Mouse (Mus musculus): ENCODE data around the gene Ash1l. TPM values are rescaled to one million over a fixed set of nuclear protein-coding genes. Genes with fewer than 3 reads are reported as not detected.

Gene Ash1l
- polyA plus RNA-seq, 1 experiment, result 14.2 TPM

Other genes starting within 250 kb of the Ash1l start
- gene Rit1, start 233.8 kb upstream of the Ash1l start, polyA plus RNA-seq (2012; ENCODE audit: insufficient read depth, insufficient read length, missing spikeins), result 22.5 and 27.8 TPM in 2 replicates
- gene Syt11, start 175.5 kb upstream of the Ash1l start, polyA plus RNA-seq (2012; ENCODE audit: insufficient read depth, insufficient read length, missing spikeins), result 3.3 and 6.7 TPM in 2 replicates
- 6.3 and 9.2 TPM in 2 replicates for gene Gon4l, start 115.4 kb upstream of the Ash1l start, polyA plus RNA-seq (2012; ENCODE audit: insufficient read depth, insufficient read length, missing spikeins)
- gene Msto1, start 36.6 kb upstream of the Ash1l start, polyA plus RNA-seq (2012; ENCODE audit: insufficient read depth, insufficient read length, missing spikeins), result 6.1 and 9.3 TPM in 2 replicates
- 137 and 144 TPM in 2 replicates for gene Dap3, start 559 bp downstream of the Ash1l start, polyA plus RNA-seq (2012; ENCODE audit: insufficient read depth, insufficient read length, missing spikeins)
- 9.4 and 16.7 TPM in 2 replicates for gene Rusc1, start 142.7 kb downstream of the Ash1l start, polyA plus RNA-seq (2012; ENCODE audit: insufficient read depth, insufficient read length, missing spikeins)
- not detected in 2 replicates for gene Gm43738, start 150.5 kb downstream of the Ash1l start, polyA plus RNA-seq (2012; ENCODE audit: insufficient read depth, insufficient read length, missing spikeins)
- gene Fdps, start 151.3 kb downstream of the Ash1l start, polyA plus RNA-seq (2012; ENCODE audit: insufficient read depth, insufficient read length, missing spikeins), result 127 and 135 TPM in 2 replicates
- gene Pklr, start 185.5 kb downstream of the Ash1l start, polyA plus RNA-seq (2012; ENCODE audit: insufficient read depth, insufficient read length, missing spikeins), result not detected in 2 replicates
- not detected in 2 replicates for gene Hcn3, start 209.6 kb downstream of the Ash1l start, polyA plus RNA-seq (2012; ENCODE audit: insufficient read depth, insufficient read length, missing spikeins)
- 14.3 TPM in 2 replicates for gene Clk2, start 214.2 kb downstream of the Ash1l start, polyA plus RNA-seq (2012; ENCODE audit: insufficient read depth, insufficient read length, missing spikeins)
- 39.4 and 48.7 TPM in 2 replicates for gene Scamp3, start 226.9 kb downstream of the Ash1l start, polyA plus RNA-seq (2012; ENCODE audit: insufficient read depth, insufficient read length, missing spikeins)
- 1.3 and 2.0 TPM in 2 replicates for gene Fam189b, start 232.5 kb downstream of the Ash1l start, polyA plus RNA-seq (2012; ENCODE audit: insufficient read depth, insufficient read length, missing spikeins)